Mouse (Mus musculus) G1E-ER4 (cell line): ENCODE measurements around the gene Ldlrad3. TPM values are rescaled to one million over a fixed set of nuclear protein-coding genes. Genes with fewer than 3 reads are reported as not detected.

Experiments
- GATA1 ChIP-seq: IDR thresholded peaks from one replicate; pipeline ENCODE4 v1.8.0; 2012; ENCODE audit warnings: low read length, inconsistent platforms
- polyA plus RNA-seq: library from polyadenylated mRNA; stranded (reverse); fragments of >175 nt; gene quantifications from 2 replicates; pipeline ENCODE4 v1.2.3, GENCODE M21; 2012

Gene Ldlrad3
- not detected in 2 replicates for polyA plus RNA-seq

DNA sequence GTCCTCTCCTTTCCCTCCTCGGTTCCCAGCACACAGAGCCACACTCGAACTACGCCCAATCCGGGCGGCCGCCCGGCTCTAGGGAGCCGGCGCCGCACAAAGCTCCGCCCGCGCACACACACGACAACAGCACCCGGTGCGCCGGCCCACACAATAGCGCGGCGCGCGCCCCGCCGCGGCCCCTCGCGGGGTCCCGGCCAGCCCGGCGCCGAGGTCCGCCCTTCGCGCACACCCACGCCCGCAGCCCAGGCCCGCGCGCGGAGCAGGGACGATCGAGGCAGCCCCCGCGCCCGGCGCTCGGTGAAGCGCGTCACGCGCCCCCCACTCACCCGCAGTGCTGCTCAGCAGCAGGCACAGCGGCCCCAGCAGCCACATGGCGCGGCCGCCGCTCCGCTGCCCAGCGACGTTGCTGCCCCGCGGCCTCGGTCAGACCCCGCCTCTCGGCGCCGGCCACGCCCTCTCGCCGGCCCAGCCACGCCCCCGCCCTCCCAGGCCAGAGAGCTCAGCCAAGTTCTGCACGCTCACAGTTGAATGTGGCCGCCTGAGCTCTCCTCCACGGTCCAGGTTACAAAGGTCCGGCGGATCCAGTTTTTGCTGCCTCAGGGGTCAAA lies at the start of gene Ldlrad3:
Gene Ldlrad3, minus strand, starts transcription at position 435 of the 611 bp plus-strand sequence.
- no peak for TF ChIP-seq GATA1

DNA sequence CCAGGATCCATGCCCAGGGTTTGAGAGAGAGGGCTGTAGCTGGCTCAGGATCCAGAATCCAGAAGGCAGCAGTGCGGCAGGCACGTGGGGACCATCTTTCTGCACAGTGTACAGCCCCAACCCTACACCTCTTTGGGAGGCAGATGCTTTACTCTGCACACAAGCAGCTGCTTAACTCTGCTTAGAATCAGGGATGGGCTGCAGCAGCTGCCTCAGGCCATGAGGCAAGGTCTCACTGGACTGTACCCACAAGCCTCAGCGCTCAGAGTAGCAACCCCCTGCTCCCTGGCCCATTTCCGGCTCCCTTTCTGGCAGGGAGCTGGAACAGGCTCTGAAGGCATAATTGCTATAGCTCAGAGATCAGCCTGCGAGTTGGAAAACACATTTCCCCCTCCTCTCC lies 45.3 kb upstream of the Ldlrad3 start:
- no peak for TF ChIP-seq GATA1

DNA sequence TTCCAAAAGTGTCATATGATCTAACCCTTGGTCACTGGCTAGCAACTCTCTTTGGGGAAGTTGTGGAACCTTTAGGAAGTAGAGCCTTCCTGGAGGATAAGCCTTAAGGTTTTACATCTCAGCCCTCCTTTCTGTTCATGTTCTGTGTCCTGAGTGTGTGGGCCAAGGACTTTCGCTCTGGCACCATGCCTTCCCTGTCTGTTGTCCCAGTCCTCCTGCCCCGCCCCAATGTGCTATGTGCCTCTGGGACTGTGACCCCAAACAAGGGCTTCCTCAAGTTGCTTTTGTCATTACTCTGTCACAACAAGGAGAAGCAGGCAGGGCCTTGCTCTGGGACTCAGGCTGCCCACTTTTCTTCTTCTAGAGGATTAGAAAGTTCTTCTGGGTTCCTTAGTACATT lies 42.9 kb upstream of the Ldlrad3 start:
- no peak for TF ChIP-seq GATA1

DNA sequence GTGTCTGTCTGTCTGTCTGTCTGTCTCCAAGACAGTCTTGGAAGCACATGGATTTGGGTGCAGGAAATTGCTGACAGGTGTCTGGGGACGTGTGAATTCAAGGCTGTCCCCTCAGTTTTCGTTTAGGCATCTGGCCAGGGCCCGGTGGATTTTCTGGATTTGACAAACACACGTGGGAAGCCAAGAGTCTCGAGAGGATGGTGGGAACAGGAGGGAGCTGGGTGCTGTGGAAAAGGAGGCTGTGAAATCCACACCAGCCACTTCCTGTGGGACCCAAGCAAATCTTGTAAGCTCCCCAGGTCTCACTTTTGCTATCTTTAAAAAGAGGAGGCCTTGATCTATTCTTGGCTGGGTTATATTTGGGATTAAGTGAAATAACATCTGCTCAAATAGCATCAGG lies 42.1 kb upstream of the Ldlrad3 start:
- no peak for TF ChIP-seq GATA1

DNA sequence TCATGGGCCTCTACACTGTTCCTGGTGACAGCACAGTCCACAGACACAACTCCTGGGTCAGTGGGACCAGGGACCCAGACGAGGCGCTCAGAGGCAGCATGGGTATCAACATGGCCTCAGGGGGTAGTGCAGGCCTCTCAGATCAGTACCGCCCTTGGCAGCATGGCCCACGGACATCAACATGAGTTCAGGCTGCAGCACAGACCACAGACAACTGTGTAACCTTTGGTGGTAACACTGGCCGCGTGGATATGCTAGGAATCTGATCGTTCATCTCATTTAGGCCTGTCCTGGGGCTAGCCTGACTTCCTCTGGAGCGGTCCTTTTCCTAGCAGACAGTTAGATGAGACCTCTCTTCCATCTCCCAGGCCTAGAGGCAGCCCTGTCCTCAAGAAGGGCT lies 41.7 kb upstream of the Ldlrad3 start:
- TF ChIP-seq GATA1, result no peak

DNA sequence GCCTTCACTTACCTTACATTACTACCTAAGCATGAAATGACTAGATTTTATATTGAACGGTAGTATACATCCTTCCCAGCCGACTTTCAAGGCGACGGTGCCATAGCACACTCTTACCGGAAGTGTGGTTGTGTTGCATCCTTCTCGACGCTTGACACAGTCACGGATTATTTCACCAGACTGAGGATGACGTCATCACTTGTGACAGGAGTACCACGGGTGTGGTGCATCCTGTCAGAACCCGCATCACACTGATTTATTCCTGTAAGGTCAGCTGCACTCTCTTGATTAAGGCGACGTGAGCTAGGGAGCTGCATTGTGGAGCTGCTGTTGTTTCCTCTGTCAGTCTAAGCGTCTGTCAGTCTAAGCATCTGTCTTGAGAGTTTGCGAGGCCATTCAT lies 40.1 kb upstream of the Ldlrad3 start:
- TF ChIP-seq GATA1, result no peak

DNA sequence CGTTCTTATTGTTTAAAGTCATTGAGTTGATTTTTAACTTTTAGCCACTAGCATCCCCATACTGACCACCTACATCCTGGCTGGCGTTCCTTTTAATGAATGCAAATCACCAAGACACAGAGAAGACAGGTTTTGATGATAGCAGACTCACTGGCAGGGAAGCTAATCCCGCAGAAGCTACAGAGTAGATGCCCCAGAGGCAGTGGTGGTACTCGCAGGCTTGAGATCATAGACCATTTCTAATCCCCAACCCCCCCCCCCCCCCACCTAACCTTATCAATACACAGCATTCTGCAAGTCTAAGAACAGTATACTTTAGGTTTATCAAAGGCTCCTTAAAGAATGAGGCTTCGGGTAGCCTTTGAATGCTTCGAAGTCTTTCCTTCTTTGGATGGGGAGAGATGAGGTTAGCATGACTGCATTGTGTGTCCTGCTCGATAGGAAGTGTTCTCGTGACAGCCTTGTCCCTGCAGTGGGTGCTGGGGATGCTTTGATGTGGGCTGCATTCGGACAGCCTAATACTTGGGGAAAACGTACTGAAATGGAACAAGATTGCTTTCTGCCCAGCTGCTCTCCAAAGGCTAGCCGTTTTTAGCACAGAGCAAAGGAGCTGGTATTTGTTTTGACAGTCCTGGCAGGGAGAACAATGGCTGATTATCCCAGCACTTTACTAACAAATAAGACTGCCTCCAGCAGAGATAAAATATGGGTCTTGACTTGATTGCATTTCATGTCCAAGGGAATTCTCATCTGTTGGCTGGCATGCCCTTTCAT lies 37.4 kb upstream of the Ldlrad3 start:
- TF ChIP-seq GATA1, result no peak

DNA sequence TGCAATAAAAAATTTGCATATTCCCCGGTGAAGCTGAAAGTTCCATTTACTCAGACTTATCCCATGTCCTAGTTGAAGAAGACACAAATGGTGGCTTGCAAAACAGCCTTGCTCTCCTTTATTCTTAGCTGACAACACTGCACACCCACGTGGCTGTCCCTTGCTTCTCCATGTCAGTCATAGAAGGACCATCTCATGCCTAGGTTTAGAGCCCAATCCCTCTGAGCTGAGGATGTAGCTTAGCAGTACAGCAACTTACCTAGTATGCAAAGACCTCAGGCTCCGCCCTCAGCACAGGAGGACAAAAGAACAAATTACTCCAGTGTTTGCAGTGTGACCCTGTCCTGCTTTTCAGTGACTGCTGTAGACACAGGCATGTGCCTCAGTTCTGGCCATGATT lies 36.6 kb upstream of the Ldlrad3 start:
- TF ChIP-seq GATA1, result no peak

DNA sequence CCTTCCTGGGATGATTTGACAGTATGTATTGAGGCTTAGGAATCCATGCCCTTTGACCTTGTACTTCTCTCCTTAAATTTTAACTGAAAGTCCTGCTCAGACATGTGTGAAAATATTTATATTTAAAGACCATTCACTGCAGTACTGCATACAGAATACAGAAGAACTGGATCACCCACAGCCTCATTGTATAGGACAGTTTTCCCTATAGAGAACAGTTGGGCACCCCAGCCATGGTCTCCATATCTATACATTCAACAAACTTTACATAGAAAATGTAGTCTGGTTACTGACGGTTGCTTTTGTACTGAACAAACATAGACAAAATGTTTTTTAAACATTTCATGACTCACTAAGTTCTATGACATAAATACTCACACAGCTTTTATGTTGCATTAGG lies 30.6 kb upstream of the Ldlrad3 start:
- TF ChIP-seq GATA1, result no peak

DNA sequence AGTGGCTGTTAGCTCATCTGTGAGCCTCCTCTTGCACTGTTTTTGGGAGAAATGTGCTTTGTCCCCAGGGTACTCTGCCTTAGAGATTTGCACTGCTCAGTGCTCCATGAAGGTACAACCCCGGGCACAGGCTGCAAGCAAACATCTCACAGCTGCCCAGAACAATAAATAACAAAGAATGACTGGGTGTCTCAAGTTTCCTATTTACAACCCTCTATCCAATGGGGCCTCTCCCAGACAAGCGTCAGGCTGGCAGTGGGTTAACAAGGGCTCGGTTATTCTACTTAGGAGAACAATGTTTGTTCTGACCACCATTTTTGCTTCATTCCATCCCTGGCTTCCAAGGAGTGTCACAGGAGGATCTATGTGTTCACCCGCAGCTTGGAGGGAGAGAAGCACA lies 25.9 kb upstream of the Ldlrad3 start:
- TF ChIP-seq GATA1, result no peak

DNA sequence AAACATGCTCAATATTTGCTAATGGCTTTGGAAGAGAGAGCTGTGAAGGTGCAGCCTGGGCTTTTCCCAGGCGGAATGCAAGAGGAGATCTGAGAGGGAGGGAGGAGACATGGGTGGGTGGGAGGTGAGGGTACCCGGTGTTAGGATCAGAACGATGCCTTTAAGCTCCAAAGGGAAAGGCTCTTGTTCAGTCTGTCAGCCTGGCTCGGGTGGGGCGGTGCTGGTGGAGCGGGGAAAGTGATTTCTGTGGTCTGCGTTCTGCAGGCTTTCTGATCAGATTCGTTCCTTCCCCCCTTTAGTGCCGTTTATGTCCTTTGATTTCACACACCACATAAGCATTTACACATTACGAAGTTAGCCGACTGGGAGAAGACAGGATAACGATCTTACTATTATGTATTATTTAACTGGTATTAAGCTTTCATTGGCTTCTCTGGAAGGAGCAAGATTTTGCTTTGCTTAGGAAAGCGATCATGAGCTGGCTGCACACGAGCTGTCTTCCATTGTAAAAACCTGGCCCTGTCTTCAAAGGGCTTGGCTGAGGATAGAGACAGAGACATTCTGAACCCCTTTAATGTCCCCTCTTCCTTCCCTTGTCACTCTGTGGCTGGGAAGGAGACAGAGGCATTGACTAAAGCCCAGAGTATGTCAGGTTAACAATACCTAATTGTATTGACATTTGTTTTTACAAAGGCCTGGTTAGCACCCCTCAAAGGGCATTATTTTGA lies 19.7 kb upstream of the Ldlrad3 start:
- no peak for TF ChIP-seq GATA1

DNA sequence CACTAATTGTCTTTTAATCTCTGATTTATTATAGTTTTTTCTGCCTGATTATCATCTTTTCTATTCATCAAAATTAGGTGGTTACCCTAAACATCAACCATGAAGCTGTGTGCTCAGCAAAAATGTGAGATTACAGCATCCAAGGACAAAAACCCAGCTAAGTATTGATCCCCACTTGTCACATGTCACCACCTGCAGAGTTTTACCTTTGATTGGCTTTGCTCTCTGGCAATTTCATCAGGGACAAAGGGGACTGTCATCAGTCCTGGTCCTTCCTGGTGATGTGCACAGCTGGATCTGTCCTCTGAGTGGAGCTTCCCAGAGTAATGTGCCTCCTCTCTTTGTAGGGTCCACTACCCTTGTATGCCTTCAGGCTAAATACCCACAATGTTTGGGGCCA lies 17.3 kb upstream of the Ldlrad3 start:
- TF ChIP-seq GATA1, result no peak

DNA sequence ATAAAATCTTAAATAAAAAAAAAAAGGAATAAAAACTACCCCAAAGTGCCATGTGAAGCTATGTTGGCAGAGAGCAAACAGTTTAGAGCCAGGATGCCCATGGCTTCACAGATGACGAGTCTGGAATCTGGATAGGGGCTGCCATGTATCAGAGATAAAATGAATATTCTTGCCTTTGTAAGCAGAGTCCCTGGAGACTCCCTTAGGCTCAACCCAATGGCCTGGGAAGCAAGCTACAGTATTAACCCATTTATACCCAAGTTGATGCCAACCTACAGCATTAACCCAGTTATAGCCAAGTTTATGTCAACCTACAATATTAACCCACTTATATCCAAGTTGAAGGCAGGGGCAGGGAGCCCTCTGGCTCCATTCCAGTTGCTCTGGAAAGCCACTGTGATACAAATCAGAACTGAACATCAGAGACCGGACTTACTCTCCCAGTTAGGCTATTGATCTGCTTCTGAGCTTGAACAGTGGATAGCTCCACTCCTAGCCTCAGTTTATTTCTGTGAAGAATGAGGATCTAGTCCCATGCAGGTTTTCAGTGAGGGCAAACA lies 16.1 kb upstream of the Ldlrad3 start:
- no peak for TF ChIP-seq GATA1

DNA sequence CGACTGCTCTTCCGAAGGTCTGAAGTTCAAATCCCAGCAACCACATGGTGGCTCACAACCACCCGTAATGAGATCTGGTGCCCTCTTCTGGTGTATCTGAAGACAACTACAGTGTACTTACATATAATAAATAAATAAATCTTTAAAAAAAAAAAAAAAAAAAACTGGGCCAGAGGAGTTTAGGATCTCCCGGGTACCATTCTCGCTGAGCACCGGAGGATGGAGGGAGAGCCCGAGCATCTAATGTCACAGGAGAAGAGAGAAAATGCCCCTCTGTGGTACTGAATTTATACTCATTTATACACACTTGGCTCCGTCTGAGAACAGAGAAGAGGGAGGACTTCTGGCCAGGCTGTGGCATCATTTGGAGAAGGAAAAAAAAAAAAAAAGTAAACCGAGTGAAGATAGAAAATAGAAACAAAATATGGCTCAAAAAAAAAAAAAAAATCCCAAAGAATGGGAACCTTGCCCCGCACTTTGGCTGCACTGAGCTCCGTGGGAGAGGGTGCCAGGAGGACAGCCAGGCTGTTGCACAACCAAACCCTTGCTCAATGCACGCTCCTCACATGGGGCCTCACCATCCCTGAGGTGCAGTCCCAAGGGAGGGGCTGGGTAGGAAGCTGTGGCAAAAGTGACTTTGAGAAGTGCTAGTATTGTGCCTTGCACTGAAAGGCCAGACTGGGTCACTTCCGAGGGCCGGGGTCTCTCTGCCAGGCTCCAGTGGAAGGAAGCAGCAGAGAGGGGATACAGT lies 15.2 kb upstream of the Ldlrad3 start:
- TF ChIP-seq GATA1, result no peak

DNA sequence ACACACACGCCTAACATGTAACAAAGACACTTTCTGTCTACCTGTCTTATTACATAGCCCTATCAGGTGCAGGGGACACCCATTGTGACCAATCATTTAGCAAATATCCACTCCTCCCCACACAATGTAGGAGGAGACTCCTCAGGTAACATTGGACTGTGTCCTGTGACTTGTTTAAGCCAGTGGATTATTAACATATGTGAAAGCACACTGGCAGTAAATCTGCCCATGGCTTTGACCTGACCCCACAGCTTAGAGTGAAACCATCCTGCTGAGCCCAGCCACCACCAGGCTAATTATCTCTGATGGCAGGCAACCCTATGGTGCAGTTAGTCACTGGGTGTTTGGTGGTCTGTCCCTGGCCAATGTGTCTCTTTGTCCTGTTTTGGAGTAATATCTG lies 11.1 kb upstream of the Ldlrad3 start:
- TF ChIP-seq GATA1, result no peak

DNA sequence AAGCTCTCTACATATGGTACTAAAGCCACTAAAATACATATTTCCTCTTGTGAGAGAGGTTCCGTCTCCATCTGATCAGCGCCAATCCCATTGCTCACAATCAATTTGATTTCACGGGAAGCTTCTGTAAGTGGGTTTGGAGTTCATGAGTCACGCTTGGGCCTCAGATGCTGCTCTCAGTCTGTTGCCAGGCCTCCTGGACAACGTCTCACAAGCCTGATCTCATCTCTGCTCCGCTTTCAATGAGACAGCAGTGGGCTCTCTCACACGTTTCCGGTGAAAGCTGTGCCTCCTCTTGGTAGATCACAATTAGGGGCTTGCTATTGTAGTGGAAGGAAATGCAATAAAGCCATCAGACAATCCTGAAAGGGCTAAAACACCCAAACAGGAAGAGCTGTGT lies 10.5 kb upstream of the Ldlrad3 start:
- TF ChIP-seq GATA1, result no peak
